Mouse (Mus musculus): ENCODE results near the gene Nptx1. TPM values are rescaled to one million over a fixed set of nuclear protein-coding genes. Genes with fewer than 3 reads are reported as not detected.

Gene Nptx1
- polyA plus RNA-seq, 1 experiment from 2014 or later, result 1.2 TPM

DNA sequence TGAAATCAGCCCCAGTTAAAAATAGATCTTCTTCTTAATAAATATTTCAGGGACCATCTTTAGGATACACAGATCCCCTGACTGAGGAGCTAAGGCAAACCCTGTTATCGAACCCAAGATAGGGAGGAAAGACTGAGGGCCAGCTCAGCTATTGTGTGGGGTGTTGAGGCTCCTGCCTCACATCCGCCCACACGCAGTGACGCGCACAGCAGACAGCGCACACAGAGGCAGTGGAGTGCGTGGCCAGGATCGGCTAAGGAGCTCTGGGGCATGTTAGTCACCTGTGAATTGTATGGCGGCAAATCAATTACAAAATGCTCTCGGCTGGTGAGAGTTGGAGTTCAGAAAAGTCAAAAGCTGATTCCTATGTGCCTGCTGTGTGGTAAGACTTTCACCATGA is 18.1 kb upstream of the Nptx1 start:
- no peak for ATAC-seq (ENCODE audit: low read depth)
- H3K27ac ChIP-seq (ENCODE audit: low read length), result no peak overlapping the region
- H3K9me3 ChIP-seq (ENCODE audit: control insufficient read depth, low read length), result 0 out of 2 replicates have a peak, but pooled peaks cover 2% of the 10 kb centered on the region
- WGBS, result 42% methylated on average over 10 of the region's 10 CpGs
- H3K36me3 ChIP-seq (ENCODE audit: control insufficient read depth, insufficient read depth, low read length), result no peaks in the 10 kb centered on the region
- H3K4me1 ChIP-seq (replicated peaks; ENCODE audit: control insufficient read depth, insufficient read depth, low read length), result no peaks in the 10 kb centered on the region
- H3K27me3 ChIP-seq (ENCODE audit: control insufficient read depth, insufficient read depth, low read depth, low read length), result peaks cover 5% of the 10 kb centered on the region; the same call in 1 of the 2 replicates
- H3K4me3 ChIP-seq (ENCODE audit: low read length), result no peak overlapping the region
- no peak overlapping the region for H3K9ac ChIP-seq (ENCODE audit: low read length)
- no peak overlapping the region for H3K4me2 ChIP-seq (ENCODE audit: low read depth, low read length)

GRCm38 (mm10) chr11:119565021-119565420 is 17.5 kb upstream of the Nptx1 start:
- 0 out of 2 replicates have a peak, but pooled peaks cover 2% of the 10 kb centered on the region for H3K9me3 ChIP-seq (ENCODE audit: control insufficient read depth, low read length)
- 59% methylated on average over 7 of the region's 7 CpGs for WGBS
- H3K27me3 ChIP-seq (ENCODE audit: control insufficient read depth, insufficient read depth, low read depth, low read length), result peaks cover 5% of the 10 kb centered on the region; the same call in 1 of the 2 replicates
- H3K36me3 ChIP-seq (ENCODE audit: control insufficient read depth, insufficient read depth, low read length), result no peaks in the 10 kb centered on the region
- H3K4me1 ChIP-seq (replicated peaks; ENCODE audit: control insufficient read depth, insufficient read depth, low read length), result no peaks in the 10 kb centered on the region
- no peak overlapping the region for H3K9ac ChIP-seq (ENCODE audit: low read length)
- no peak overlapping the region for H3K4me2 ChIP-seq (ENCODE audit: low read depth, low read length)
- no peak overlapping the region for H3K4me3 ChIP-seq (ENCODE audit: low read length)
- ATAC-seq (ENCODE audit: low read depth), result no peak
- no peak overlapping the region for H3K27ac ChIP-seq (ENCODE audit: low read length)

DNA sequence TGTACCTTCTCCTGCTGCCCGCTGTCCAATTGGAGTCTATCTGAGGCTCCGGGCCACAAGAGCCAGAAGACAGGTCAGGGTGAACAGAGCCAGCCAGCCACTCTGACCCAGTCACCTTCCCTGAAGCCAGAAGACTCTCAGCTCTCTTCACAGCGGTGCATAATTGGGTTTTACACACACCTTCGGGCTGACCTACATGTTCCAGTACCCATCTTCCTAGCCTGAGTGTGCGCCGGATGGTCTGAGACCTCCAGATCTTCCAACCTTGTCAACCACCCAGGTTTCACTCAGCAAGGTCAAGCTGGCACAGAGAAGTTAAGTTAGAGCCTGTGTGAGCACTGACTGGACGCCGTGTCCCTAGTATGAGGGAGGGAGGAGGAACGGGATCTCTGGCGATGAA is 16.8 kb upstream of the Nptx1 start:
- Histone ChIP-seq H3K27ac (ENCODE audit: low read length) (no peak overlapping the region), H3K36me3 (ENCODE audit: control insufficient read depth, insufficient read depth, low read length) (no peaks in the 10 kb centered on the region)

GRCm38 (mm10) chr11:119563166-119563565 is 15.6 kb upstream of the Nptx1 start:
- no peak overlapping the region for H3K27ac ChIP-seq (ENCODE audit: low read length)
- no peaks in the 10 kb centered on the region for H3K36me3 ChIP-seq (ENCODE audit: control insufficient read depth, insufficient read depth, low read length)
- no peak overlapping the region for H3K9ac ChIP-seq (ENCODE audit: low read length)
- no peak overlapping the region for H3K4me3 ChIP-seq (ENCODE audit: low read length)
- H3K4me2 ChIP-seq (ENCODE audit: low read depth, low read length), result no peak overlapping the region
- no peak for ATAC-seq (ENCODE audit: low read depth)
- H3K27me3 ChIP-seq (ENCODE audit: control insufficient read depth, insufficient read depth, low read depth, low read length), result peaks cover 5% of the 10 kb centered on the region; the same call in 1 of the 2 replicates
- H3K9me3 ChIP-seq (ENCODE audit: control insufficient read depth, low read length), result 0 out of 2 replicates have a peak, but pooled peaks cover 1% of the 10 kb centered on the region
- H3K4me1 ChIP-seq (replicated peaks; ENCODE audit: control insufficient read depth, insufficient read depth, low read length), result peaks cover 16% of the 10 kb centered on the region
- WGBS, result 58% methylated on average over 9 of the region's 9 CpGs

More for the DNA sequence above, 16.8 kb upstream of the Nptx1 start:
- H3K9ac ChIP-seq (ENCODE audit: low read length), result no peak overlapping the region
- 0 out of 2 replicates have a peak, but pooled peaks cover 2% of the 10 kb centered on the region for H3K9me3 ChIP-seq (ENCODE audit: control insufficient read depth, low read length)
- WGBS, result 83% methylated on average over 10 of the region's 10 CpGs
- no peak for ATAC-seq (ENCODE audit: low read depth)
- peaks cover 4% of the 10 kb centered on the region for H3K4me1 ChIP-seq (replicated peaks; ENCODE audit: control insufficient read depth, insufficient read depth, low read length)
- H3K27me3 ChIP-seq (ENCODE audit: control insufficient read depth, insufficient read depth, low read depth, low read length), result peaks cover 5% of the 10 kb centered on the region; the same call in 1 of the 2 replicates
- H3K4me3 ChIP-seq (ENCODE audit: low read length), result no peak overlapping the region
- H3K4me2 ChIP-seq (ENCODE audit: low read depth, low read length), result no peak overlapping the region

GRCm38 (mm10) chr11:119562286-119562685 is 14.7 kb upstream of the Nptx1 start:
- no peaks in the 10 kb centered on the region for H3K36me3 ChIP-seq (ENCODE audit: control insufficient read depth, insufficient read depth, low read length)
- H3K9me3 ChIP-seq (ENCODE audit: control insufficient read depth, low read length), result no peaks in the 10 kb centered on the region
- H3K27me3 ChIP-seq (ENCODE audit: control insufficient read depth, insufficient read depth, low read depth, low read length), result peaks cover 5% of the 10 kb centered on the region; the same call in 1 of the 2 replicates
- no peak overlapping the region for H3K27ac ChIP-seq (ENCODE audit: low read length)
- H3K9ac ChIP-seq (ENCODE audit: low read length), result no peak overlapping the region
- H3K4me1 ChIP-seq (replicated peaks; ENCODE audit: control insufficient read depth, insufficient read depth, low read length), result peaks cover 18% of the 10 kb centered on the region
- no peak overlapping the region for H3K4me2 ChIP-seq (ENCODE audit: low read depth, low read length)
- no peak for ATAC-seq (ENCODE audit: low read depth)
- 36% methylated on average over 6 of the region's 6 CpGs for WGBS
- no peak overlapping the region for H3K4me3 ChIP-seq (ENCODE audit: low read length)

DNA sequence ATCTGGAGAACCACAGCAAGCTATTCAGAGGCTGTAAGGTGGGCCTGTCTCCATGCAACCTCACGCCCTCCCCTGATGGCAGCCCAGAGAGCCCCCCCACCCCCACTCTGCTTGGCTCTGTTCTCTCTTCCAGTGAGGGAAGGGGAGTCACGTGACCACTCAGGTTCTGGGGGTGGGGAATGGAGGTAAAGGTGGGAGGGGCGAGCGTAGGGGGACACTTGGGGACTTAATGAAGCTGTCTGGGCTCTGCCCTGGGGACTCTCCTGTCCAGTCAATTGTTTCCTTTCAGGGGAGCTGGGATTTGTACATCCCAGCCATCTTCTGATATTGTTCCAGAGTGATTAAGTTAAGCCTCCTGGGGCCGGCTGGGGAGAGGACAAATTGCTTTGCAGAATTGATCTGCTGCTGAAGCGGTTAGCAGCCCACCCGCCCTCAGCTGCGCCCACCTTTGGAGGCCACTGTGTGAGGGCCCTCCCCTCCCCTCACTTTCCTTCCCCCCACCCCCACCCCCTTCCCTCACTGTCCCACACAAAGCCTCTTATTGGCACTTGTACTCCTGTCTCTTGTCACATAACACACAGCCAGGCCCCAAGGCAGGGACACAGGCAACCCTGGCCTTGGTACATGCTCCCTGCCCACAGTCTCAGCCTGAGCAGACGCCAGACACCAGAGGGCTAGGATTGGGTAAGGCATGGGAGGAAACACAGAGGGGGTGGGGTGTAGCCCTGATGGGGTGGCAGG is 11.5 kb upstream of the Nptx1 start:
- 19% methylated on average over 9 of the region's 9 CpGs for WGBS
- Histone ChIP-seq H3K4me3 (ENCODE audit: low read length) (no peak overlapping the region), H3K4me2 (ENCODE audit: low read depth, low read length) (no peak overlapping the region), H3K36me3 (ENCODE audit: control insufficient read depth, insufficient read depth, low read length) (no peaks in the 10 kb centered on the region), H3K9me3 (ENCODE audit: control insufficient read depth, low read length) (no peaks in the 10 kb centered on the region), H3K27ac (ENCODE audit: low read length) (no peak overlapping the region), H3K4me1 (replicated peaks; ENCODE audit: control insufficient read depth, insufficient read depth, low read length) (peaks cover 26% of the 10 kb centered on the region), H3K9ac (ENCODE audit: low read length) (no peak overlapping the region), H3K27me3 (ENCODE audit: control insufficient read depth, insufficient read depth, low read depth, low read length) (no peaks in the 10 kb centered on the region)
- peak; percentile 43 for ATAC-seq (ENCODE audit: low read depth)

DNA sequence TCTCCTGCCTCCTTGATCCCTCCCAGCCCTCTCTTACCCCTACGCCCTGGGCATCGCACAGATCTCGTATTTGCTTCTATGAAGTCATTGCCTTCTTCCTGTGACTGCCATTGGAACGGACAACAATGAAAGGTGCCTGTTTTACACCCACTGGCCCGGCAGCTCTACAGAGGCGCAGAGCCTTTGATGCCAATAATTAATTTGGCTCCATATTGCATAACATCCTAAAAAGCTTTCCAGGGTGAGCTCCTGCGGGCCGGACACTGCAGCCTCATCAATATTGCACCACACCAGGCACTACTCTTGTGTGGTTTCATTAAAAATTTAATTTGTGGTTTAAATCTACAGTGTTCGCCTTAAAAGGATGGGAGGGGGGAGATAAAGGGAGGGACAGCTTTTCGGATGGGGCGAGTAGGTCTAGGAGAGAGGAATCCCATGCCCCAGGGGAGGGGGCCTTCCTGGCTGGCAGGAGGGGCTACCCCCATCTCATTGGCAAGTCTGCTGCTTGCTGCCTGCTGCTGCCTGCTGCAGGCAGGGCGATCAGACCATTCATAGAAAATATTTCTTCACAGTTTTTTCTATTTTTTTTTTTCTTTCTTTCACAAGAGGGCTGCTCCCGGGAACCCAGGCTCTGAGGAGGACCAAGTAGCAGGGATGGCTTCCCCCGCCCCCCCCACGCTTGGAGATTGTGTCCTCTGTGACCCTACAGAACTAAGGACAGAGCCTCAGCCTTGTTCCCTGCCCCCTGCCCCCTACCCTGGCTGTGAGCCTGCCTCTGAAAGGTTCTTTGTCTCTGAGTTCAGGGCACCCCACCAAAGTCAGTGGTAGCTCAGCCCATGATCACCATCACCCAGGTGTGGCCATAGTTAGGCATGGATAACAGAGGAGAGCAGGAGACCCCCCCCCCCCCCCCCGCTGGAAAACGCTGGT is 10.7 kb upstream of the Nptx1 start:
- H3K4me2 ChIP-seq (ENCODE audit: low read depth, low read length), result no peak overlapping the region
- H3K36me3 ChIP-seq (ENCODE audit: control insufficient read depth, insufficient read depth, low read length), result no peaks in the 10 kb centered on the region
- H3K27me3 ChIP-seq (ENCODE audit: control insufficient read depth, insufficient read depth, low read depth, low read length), result no peaks in the 10 kb centered on the region
- no peak overlapping the region for H3K27ac ChIP-seq (ENCODE audit: low read length)
- H3K9ac ChIP-seq (ENCODE audit: low read length), result no peak overlapping the region
- no peak overlapping the region for H3K4me3 ChIP-seq (ENCODE audit: low read length)
- 30% methylated on average over 15 of the region's 17 CpGs for WGBS
- no peak for ATAC-seq (ENCODE audit: low read depth)
- H3K9me3 ChIP-seq (ENCODE audit: control insufficient read depth, low read length), result no peaks in the 10 kb centered on the region
- peaks cover 35% of the 10 kb centered on the region for H3K4me1 ChIP-seq (replicated peaks; ENCODE audit: control insufficient read depth, insufficient read depth, low read length)

- peak; percentile 49 for ATAC-seq (ENCODE audit: low read depth)
- no peak overlapping the region for H3K9ac ChIP-seq (ENCODE audit: low read length)
- H3K9me3 ChIP-seq (ENCODE audit: control insufficient read depth, low read length), result no peaks in the 10 kb centered on the region
- H3K36me3 ChIP-seq (ENCODE audit: control insufficient read depth, insufficient read depth, low read length), result no peaks in the 10 kb centered on the region
- H3K27me3 ChIP-seq (ENCODE audit: control insufficient read depth, insufficient read depth, low read depth, low read length), result peaks cover 6% of the 10 kb centered on the region
- 60% methylated on average over 7 of the region's 7 CpGs for WGBS
- no peak overlapping the region for H3K4me2 ChIP-seq (ENCODE audit: low read depth, low read length)
- H3K27ac ChIP-seq (ENCODE audit: low read length), result peak overlapping the region; percentile 80
- H3K4me1 ChIP-seq (replicated peaks; ENCODE audit: control insufficient read depth, insufficient read depth, low read length), result peaks cover 58% of the 10 kb centered on the region
- H3K4me3 ChIP-seq (ENCODE audit: low read length), result no peak overlapping the region
Observed at GRCm38 (mm10) chr11:119555170-119555569, 7.6 kb upstream of the Nptx1 start.

DNA sequence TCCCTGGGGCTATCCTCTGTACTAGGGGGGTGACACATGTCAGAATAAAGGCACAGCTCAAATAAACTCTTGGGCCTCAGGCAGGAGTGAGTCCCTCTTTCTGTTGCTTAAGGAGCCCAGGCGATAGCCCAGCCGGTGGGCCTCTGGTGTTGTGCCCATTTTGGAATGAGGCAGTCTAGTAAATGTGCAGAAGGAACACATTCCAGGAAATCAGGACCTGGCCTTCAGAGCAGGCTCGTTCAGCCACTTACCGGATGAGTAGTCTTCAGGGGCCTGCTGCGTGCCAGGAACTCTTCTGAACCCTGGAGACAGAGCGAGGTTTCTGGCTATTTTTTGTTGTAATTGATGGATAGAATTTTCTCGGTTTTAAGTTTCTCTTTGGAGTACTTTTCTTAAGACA is 7.2 kb upstream of the Nptx1 start:
- 49% methylated on average over 7 of the region's 7 CpGs for WGBS
- H3K27ac ChIP-seq (ENCODE audit: low read length), result peak overlapping the region; percentile 80
- ATAC-seq (ENCODE audit: low read depth), result 0 out of 2 replicates have a peak, but pooled peaks have one; percentile 39

More for the DNA sequence above, 7.2 kb upstream of the Nptx1 start:
- Histone ChIP-seq H3K4me2 (ENCODE audit: low read depth, low read length) (no peak overlapping the region), H3K4me1 (replicated peaks; ENCODE audit: control insufficient read depth, insufficient read depth, low read length) (peaks cover 58% of the 10 kb centered on the region), H3K27me3 (ENCODE audit: control insufficient read depth, insufficient read depth, low read depth, low read length) (peaks cover 9% of the 10 kb centered on the region), H3K4me3 (ENCODE audit: low read length) (no peak overlapping the region), H3K9ac (ENCODE audit: low read length) (no peak overlapping the region), H3K9me3 (ENCODE audit: control insufficient read depth, low read length) (no peaks in the 10 kb centered on the region), H3K36me3 (ENCODE audit: control insufficient read depth, insufficient read depth, low read length) (no peaks in the 10 kb centered on the region)

Measured in lung, embryonic 16.5 days (tissue).